Mouse (Mus musculus): ENCODE results near the gene Metap1d. TPM values are rescaled to one million over a fixed set of nuclear protein-coding genes. Genes with fewer than 3 reads are reported as not detected.

Metap1d gene
- total and polyA plus RNA-seq, 2 experiments from 2014 or later = 7.7 to 42.4 TPM

DNA sequence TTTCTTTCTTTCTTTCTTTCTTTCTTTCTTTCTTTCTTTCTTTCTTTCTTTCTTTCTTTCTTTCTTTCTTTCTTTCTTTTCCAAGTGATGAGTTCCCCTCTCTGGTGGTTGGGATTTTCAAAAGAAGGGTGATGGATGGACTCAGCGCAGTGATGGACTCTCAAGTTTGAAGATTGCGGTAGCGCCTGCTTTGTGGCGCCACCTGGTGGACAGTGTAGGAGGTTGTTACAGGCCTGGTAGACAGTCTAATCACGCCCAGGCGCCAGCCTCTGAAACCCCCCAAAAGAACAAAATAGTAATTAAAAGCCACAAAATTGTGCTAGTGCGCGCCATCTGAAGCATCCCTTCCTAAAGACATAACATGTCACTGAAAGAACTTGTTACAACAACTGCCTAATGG, 94.8 kb downstream of the Metap1d start:
- Histone ChIP-seq H3K4me3 (ENCODE audit: low read depth, low read length) (no peak overlapping the region), H3K4me2 (ENCODE audit: low read depth, low read length) (no peak overlapping the region), H3K36me3 (replicated peaks; ENCODE audit: control insufficient read depth, insufficient read depth, low read length) (no peaks in the 10 kb centered on the region), H3K4me1 (ENCODE audit: control insufficient read depth, insufficient read depth) (peaks cover 11% of the 10 kb centered on the region; the same call in 1 of the 2 replicates), H3K27ac (ENCODE audit: low read depth) (no peak overlapping the region), H3K9ac (replicated peaks; ENCODE audit: low read depth, low read length) (no peak overlapping the region), H3K9me3 (replicated peaks; ENCODE audit: control insufficient read depth, low read length) (no peaks in the 10 kb centered on the region), H3K27me3 (ENCODE audit: control insufficient read depth, insufficient read depth, low read length) (peaks cover 96% of the 10 kb centered on the region)
- WGBS = 6% methylated on average over 8 of the region's 8 CpGs
- ATAC-seq (ENCODE audit: insufficient read depth, low read depth) = no peak
- DNase-seq (ENCODE audit: low spot score) = peak; percentile 69
- peak; percentile 83 for TF ChIP-seq CTCF (IDR thresholded peaks at IDR 0.05; ENCODE audit: low read depth)
- TF ChIP-seq EP300 (IDR thresholded peaks at IDR 0.05; ENCODE audit: low read depth) = no peak

DNA sequence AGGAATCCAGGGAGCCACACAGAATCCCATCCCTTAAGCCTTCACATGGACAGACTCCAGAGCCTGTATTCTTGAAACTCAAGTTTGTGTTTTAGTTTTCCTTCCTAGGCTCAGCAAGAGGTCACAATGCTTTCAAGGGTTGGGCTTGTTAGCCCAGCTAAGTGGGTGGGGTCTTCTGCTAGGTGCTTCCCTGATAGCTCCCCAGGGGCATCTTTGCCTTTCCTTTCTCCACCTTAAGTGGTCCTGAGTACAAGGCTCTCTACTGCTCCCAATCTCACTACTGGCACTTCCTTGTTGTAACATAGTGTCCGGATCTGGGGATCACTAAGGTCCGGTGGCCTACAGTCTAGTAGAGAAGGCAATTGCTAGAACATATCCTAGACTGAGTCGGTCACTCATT, 97.3 kb downstream of the Metap1d start:
- peaks cover 87% of the 10 kb centered on the region for H3K27me3 ChIP-seq (ENCODE audit: control insufficient read depth, insufficient read depth, low read length)
- H3K9me3 ChIP-seq (replicated peaks; ENCODE audit: control insufficient read depth, low read length) = no peaks in the 10 kb centered on the region
- no peak for DNase-seq (ENCODE audit: low spot score)
- no peak for ATAC-seq (ENCODE audit: insufficient read depth, low read depth)
- H3K4me3 ChIP-seq (ENCODE audit: low read depth, low read length) = no peak overlapping the region
- H3K4me1 ChIP-seq (ENCODE audit: control insufficient read depth, insufficient read depth) = peaks cover 11% of the 10 kb centered on the region; the same call in 1 of the 2 replicates
- WGBS = 25% methylated on average over 3 of the region's 3 CpGs
- H3K27ac ChIP-seq (ENCODE audit: low read depth) = no peak overlapping the region
- no peak for TF ChIP-seq EP300 (IDR thresholded peaks at IDR 0.05; ENCODE audit: low read depth)
- no peak for TF ChIP-seq CTCF (IDR thresholded peaks at IDR 0.05; ENCODE audit: low read depth)
- H3K4me2 ChIP-seq (ENCODE audit: low read depth, low read length) = no peak overlapping the region
- H3K9ac ChIP-seq (replicated peaks; ENCODE audit: low read depth, low read length) = no peak overlapping the region
- no peaks in the 10 kb centered on the region for H3K36me3 ChIP-seq (replicated peaks; ENCODE audit: control insufficient read depth, insufficient read depth, low read length)

DNA sequence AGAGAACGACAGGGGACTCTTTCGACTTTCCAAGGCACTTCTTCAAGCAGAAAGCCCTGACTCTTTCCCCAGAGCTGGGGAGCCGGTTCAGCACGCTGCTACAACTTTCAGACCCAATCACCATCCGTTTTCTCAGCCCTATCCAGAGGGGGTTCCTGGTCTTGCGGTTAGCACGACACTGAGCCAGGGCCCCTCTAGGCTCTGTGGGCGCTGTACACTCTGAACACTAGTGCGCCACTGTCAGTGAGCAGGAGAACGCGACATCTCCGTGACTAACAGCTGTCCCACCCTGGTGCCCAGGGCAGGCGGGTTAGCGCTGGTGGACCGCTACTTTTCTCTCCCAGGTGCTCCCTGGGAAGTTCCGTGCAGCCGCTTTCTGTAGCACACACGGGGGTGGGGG, 98.6 kb downstream of the Metap1d start:
- no peak for ATAC-seq (ENCODE audit: insufficient read depth, low read depth)
- Histone ChIP-seq H3K27me3 (ENCODE audit: control insufficient read depth, insufficient read depth, low read length) (peaks cover 73% of the 10 kb centered on the region), H3K4me2 (ENCODE audit: low read depth, low read length) (0 out of 2 replicates have a peak overlapping the region, but pooled peaks have one; percentile 6), H3K9ac (replicated peaks; ENCODE audit: low read depth, low read length) (no peak overlapping the region), H3K9me3 (replicated peaks; ENCODE audit: control insufficient read depth, low read length) (no peaks in the 10 kb centered on the region), H3K4me3 (ENCODE audit: low read depth, low read length) (no peak overlapping the region; the same call in 1 of the 2 replicates), H3K27ac (ENCODE audit: low read depth) (no peak overlapping the region), H3K4me1 (ENCODE audit: control insufficient read depth, insufficient read depth) (no peaks in the 10 kb centered on the region), H3K36me3 (replicated peaks; ENCODE audit: control insufficient read depth, insufficient read depth, low read length) (no peaks in the 10 kb centered on the region)
- 1% methylated on average over 18 of the region's 18 CpGs for WGBS
- TF ChIP-seq EP300 (IDR thresholded peaks at IDR 0.05; ENCODE audit: low read depth) (no peak), CTCF (IDR thresholded peaks at IDR 0.05; ENCODE audit: low read depth) (no peak)
- DNase-seq (ENCODE audit: low spot score) = no peak

DNA sequence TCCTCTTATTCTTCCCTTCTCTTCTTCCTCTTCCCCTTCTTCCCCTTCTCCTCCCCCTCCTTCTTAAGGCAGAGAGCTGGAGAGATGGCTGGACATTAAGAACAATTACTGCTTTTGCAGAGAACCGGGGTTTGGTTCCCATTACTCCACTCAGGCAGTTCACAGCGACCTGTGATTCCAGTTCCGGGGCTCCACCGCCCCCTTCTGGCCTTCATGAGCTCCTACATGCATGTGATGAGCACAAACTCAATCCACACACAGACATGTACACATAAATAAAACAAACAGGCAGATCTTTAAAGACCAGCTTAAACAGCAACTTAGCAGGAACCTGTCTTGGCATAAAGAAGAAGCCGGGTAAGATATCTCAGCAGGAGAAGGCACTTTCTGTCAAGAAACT, 103.0 kb downstream of the Metap1d start:
- H3K36me3 ChIP-seq (replicated peaks; ENCODE audit: control insufficient read depth, insufficient read depth, low read length) = no peaks in the 10 kb centered on the region
- peaks cover 33% of the 10 kb centered on the region for H3K27me3 ChIP-seq (ENCODE audit: control insufficient read depth, insufficient read depth, low read length)
- TF ChIP-seq EP300 (IDR thresholded peaks at IDR 0.05; ENCODE audit: low read depth) (no peak), CTCF (IDR thresholded peaks at IDR 0.05; ENCODE audit: low read depth) (no peak)
- 0 out of 2 replicates have a peak, but pooled peaks cover 5% of the 10 kb centered on the region for H3K9me3 ChIP-seq (replicated peaks; ENCODE audit: control insufficient read depth, low read length)
- no peak overlapping the region for H3K27ac ChIP-seq (ENCODE audit: low read depth)
- H3K4me2 ChIP-seq (ENCODE audit: low read depth, low read length) = no peak overlapping the region
- 61% methylated on average over 5 of the region's 5 CpGs for WGBS
- no peak for ATAC-seq (ENCODE audit: insufficient read depth, low read depth)
- H3K4me1 ChIP-seq (ENCODE audit: control insufficient read depth, insufficient read depth) = no peaks in the 10 kb centered on the region
- H3K9ac ChIP-seq (replicated peaks; ENCODE audit: low read depth, low read length) = no peak overlapping the region
- no peak overlapping the region for H3K4me3 ChIP-seq (ENCODE audit: low read depth, low read length)
- no peak for DNase-seq (ENCODE audit: low spot score)

DNA sequence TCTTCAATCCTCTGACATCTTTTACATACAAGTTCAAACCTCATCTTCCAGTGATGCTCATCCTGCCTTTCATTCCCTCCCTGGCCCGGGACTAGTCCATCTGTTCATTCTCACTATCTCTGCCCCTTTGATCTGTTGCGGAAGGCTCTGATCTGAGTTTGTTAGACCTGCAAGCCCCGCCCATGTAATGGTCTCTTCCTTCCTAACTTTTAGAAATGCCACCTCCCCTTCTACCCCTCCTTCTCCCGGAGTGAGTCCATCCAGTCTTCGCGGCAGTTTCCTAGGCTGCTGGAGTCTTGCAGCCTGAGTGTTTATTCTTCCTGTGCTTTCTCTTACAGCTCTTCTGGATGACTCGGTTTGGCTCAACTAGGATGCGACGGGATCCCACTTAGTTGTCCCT, 113.4 kb downstream of the Metap1d start:
- no peak for TF ChIP-seq EP300 (IDR thresholded peaks at IDR 0.05; ENCODE audit: low read depth)
- no peak for TF ChIP-seq CTCF (IDR thresholded peaks at IDR 0.05; ENCODE audit: low read depth)
- no peaks in the 10 kb centered on the region for H3K4me1 ChIP-seq (ENCODE audit: control insufficient read depth, insufficient read depth)

DNA sequence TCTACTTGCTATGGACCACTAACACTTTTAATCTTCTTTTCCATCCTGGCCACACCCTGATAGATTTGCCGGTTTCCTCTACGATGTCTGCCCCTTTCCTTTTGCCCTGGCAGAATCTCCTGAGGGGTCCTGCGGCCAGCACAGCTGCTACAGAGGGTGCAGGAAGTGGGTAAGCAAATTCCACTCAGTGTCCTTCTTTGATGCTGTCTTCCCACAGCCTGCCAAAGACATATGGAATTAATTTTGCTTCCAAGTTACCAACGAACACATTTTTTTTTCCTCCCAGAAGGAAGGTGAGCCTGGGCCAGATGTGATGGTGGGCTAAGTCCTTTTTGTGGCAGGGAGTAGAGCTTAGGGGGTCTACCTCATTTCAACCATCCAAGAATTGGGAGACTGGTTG, 120.7 kb downstream of the Metap1d start:
- Histone ChIP-seq H3K9ac (replicated peaks; ENCODE audit: low read depth, low read length) (no peak overlapping the region), H3K36me3 (replicated peaks; ENCODE audit: control insufficient read depth, insufficient read depth, low read length) (no peaks in the 10 kb centered on the region), H3K27ac (ENCODE audit: low read depth) (no peak overlapping the region), H3K4me2 (ENCODE audit: low read depth, low read length) (no peak overlapping the region), H3K27me3 (ENCODE audit: control insufficient read depth, insufficient read depth, low read length) (no peaks in the 10 kb centered on the region), H3K4me3 (ENCODE audit: low read depth, low read length) (no peak overlapping the region), H3K4me1 (ENCODE audit: control insufficient read depth, insufficient read depth) (no peaks in the 10 kb centered on the region), H3K9me3 (replicated peaks; ENCODE audit: control insufficient read depth, low read length) (0 out of 2 replicates have a peak, but pooled peaks cover 6% of the 10 kb centered on the region)
- 61% methylated on average over 4 of the region's 4 CpGs for WGBS
- DNase-seq (ENCODE audit: low spot score) = no peak
- no peak for ATAC-seq (ENCODE audit: insufficient read depth, low read depth)
- TF ChIP-seq CTCF (IDR thresholded peaks at IDR 0.05; ENCODE audit: low read depth) (no peak), EP300 (IDR thresholded peaks at IDR 0.05; ENCODE audit: low read depth) (no peak)

More for the DNA sequence above, 113.4 kb downstream of the Metap1d start:
- Histone ChIP-seq H3K27ac (ENCODE audit: low read depth) (no peak overlapping the region), H3K36me3 (replicated peaks; ENCODE audit: control insufficient read depth, insufficient read depth, low read length) (no peaks in the 10 kb centered on the region), H3K4me3 (ENCODE audit: low read depth, low read length) (no peak overlapping the region), H3K27me3 (ENCODE audit: control insufficient read depth, insufficient read depth, low read length) (no peaks in the 10 kb centered on the region), H3K9me3 (replicated peaks; ENCODE audit: control insufficient read depth, low read length) (no peaks in the 10 kb centered on the region), H3K9ac (replicated peaks; ENCODE audit: low read depth, low read length) (no peak overlapping the region), H3K4me2 (ENCODE audit: low read depth, low read length) (no peak overlapping the region)
- DNase-seq (ENCODE audit: low spot score) (no peak), ATAC-seq (ENCODE audit: insufficient read depth, low read depth) (no peak)
- WGBS = 71% methylated on average over 9 of the region's 9 CpGs

Other genes with a start within 250 kb of the Metap1d start
- gene Dync1i2, start 241.6 kb upstream of the Metap1d start, total RNA-seq (2014; rRNA removed; ENCODE audit: low replicate concordance) = 48.5 and 53.7 TPM in 2 replicates
- gene Dync1i2, start 241.6 kb upstream of the Metap1d start, polyA plus RNA-seq (2015; fragmentation: Nextera tagmentation; extraction: Ambion mirVana) = 55.6 and 57.4 TPM in 2 replicates
- 155 and 270 TPM in 2 replicates for gene Slc25a12, start 85.5 kb upstream of the Metap1d start, total RNA-seq (2014; rRNA removed; ENCODE audit: low replicate concordance)
- gene Slc25a12, start 85.5 kb upstream of the Metap1d start, polyA plus RNA-seq (2015; fragmentation: Nextera tagmentation; extraction: Ambion mirVana) = 135 and 159 TPM in 2 replicates
- gene Hat1, start 64.3 kb upstream of the Metap1d start, total RNA-seq (2014; rRNA removed; ENCODE audit: low replicate concordance) = 27.2 and 33.0 TPM in 2 replicates
- 66.5 and 69.9 TPM in 2 replicates for gene Hat1, start 64.3 kb upstream of the Metap1d start, polyA plus RNA-seq (2015; fragmentation: Nextera tagmentation; extraction: Ambion mirVana)
- not detected in 2 replicates for gene Dlx1, start 74.8 kb downstream of the Metap1d start, total RNA-seq (2014; rRNA removed; ENCODE audit: low replicate concordance)
- gene Dlx1, start 74.8 kb downstream of the Metap1d start, polyA plus RNA-seq (2015; fragmentation: Nextera tagmentation; extraction: Ambion mirVana) = 0.05 TPM in 1 of 2 replicates, not detected in the other
- gene Dlx2, start 93.5 kb downstream of the Metap1d start, total RNA-seq (2014; rRNA removed; ENCODE audit: low replicate concordance) = 1.1 TPM in 1 of 2 replicates, not detected in the other
- gene Dlx2, start 93.5 kb downstream of the Metap1d start, polyA plus RNA-seq (2015; fragmentation: Nextera tagmentation; extraction: Ambion mirVana) = not detected in 2 replicates